Mouse (Mus musculus): ENCODE measurements at regions not wholly inside any gene's neighbourhood (a gene's known extent, or its start where the extent isn't known, plus 50 kb on each side); places are given as distances from the start of the nearest gene placed in this dataset.
"Not testable (repeated sequence)": the region's sequence is repeated elsewhere in the genome, so short reads cannot be mapped to it uniquely, and the experiment has no call there.

DNA sequence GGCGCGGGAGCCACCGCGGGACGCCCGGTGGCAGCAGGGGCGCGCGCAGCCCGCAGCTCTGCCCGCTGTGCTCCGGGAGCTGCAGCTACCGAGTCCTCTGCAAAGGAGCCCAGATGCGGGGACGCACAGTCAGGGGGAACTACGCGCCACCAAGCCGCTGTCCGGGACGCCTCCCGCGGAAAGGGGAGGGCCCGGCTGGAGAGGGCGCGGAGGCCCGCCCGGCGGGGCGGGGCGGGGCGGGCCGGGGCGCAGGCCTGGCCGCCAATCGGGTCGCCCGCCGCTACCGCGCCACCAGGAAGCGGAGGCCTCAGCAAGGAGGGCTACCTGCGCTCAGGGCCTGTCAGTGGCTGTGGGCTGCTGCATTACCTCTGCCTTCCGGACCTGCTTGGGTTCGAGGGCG lies 1156.9 kb downstream of the Gm10330 start:
- H3K9ac ChIP-seq; ATAC-seq (ENCODE audit: low FRiP score, low read depth); H3K36me3 ChIP-seq; H3K27me3 ChIP-seq; H3K4me3 ChIP-seq; H3K27ac ChIP-seq (replicated peaks); H3K9me3 ChIP-seq; H3K4me1 ChIP-seq (replicated peaks): not testable (repeated sequence)
- peak overlapping the region; percentile 24; the same call in 1 of the 2 replicates for H3K4me2 ChIP-seq
- no CpG with 5 or more reads among the region's 45 CpGs for WGBS

Data from hindbrain, embryonic 15.5 days (tissue).